ENCODE assay signal across 10 mouse cellular contexts in the genomic region with DNA sequence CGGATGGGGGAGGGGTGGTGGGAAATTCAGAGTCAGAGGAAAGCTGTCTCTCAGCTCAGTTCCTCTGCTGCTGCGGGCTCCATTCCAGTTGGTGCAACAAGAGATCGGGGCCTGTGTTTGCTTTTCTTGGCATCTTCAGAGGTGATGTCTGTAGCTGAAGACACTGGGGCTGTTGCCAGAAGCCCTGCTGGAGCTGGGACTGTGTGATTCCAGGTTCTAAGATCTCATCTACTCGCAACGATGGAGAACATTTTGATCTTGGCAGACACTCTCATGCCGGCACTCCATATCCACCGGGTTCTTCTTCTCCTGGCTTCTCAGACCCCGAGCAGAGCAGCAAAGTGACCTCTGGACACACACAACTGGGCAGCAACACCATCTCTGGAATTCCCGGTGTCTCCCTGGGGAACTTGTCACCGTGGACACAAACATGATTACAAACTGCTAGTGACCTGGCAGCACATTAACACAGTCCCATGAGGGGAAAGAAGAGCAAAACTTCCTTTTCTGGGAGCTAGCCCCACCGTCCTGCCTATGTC. TPM values are rescaled to one million over a fixed set of nuclear protein-coding genes. Genes with fewer than 3 reads are reported as not detected.
DNase-seq lines count a peak whose midpoint lies in the region; ATAC-seq lines count a peak whose summit lies in the region.
"Had no signal": no experiment of that assay in that cellular context is flagged by ENCODE, and none has a peak within 500 bp of the region (broad histone marks: within the 10 kb centered on the region; RNA-seq: fewer than 3 reads in every experiment).

No protein-coding gene starts in this region.

- no peak overlapping the region for H3K27ac ChIP-seq in forebrain, embryonic 13.5 days
- no peak overlapping the region for H3K27ac ChIP-seq in forebrain, embryonic 15.5 days (replicated peaks)
- H3K27ac ChIP-seq: embryonic facial prominence, embryonic 13.5 days; liver, embryonic 14.5 days had no signal

- no peaks in the 10 kb centered on the region for H3K27me3 ChIP-seq in forebrain, embryonic 13.5 days
- H3K27me3 ChIP-seq in forebrain, embryonic 15.5 days: no peaks in the 10 kb centered on the region
- H3K27me3 ChIP-seq: embryonic facial prominence, embryonic 13.5 days had no signal

- H3K4me1 ChIP-seq in forebrain, embryonic 13.5 days: no peaks in the 10 kb centered on the region
- no peaks in the 10 kb centered on the region for H3K4me1 ChIP-seq in forebrain, embryonic 15.5 days

- no peaks in the 10 kb centered on the region for H3K36me3 ChIP-seq in forebrain, embryonic 13.5 days (ENCODE audit: poor library complexity, severe bottlenecking)
- no peaks in the 10 kb centered on the region for H3K36me3 ChIP-seq in forebrain, embryonic 15.5 days
- H3K36me3 ChIP-seq: embryonic facial prominence, embryonic 13.5 days had no signal

- no peak overlapping the region for H3K9ac ChIP-seq in forebrain, embryonic 13.5 days
- no peak overlapping the region for H3K9ac ChIP-seq in forebrain, embryonic 15.5 days (replicated peaks)
- H3K9ac ChIP-seq: embryonic facial prominence, embryonic 13.5 days; liver, embryonic 14.5 days had no signal

- no peak overlapping the region for H3K4me3 ChIP-seq in forebrain, embryonic 13.5 days
- H3K4me3 ChIP-seq in forebrain, embryonic 15.5 days: no peak overlapping the region
- H3K4me3 ChIP-seq: embryonic facial prominence, embryonic 13.5 days had no signal

- WGBS in forebrain, embryonic 13.5 days: 81% methylated on average over 11 of the region's 11 CpGs
- 70% methylated on average over 11 of the region's 11 CpGs for WGBS in forebrain, embryonic 15.5 days

- ATAC-seq in forebrain, embryonic 13.5 days: 0 out of 2 replicates have a peak, but pooled peaks have one; percentile 33
- no peak for ATAC-seq in forebrain, embryonic 15.5 days (replicated peaks)

- H3K9me3 ChIP-seq in forebrain, embryonic 13.5 days (replicated peaks): no peaks in the 10 kb centered on the region
- H3K9me3 ChIP-seq in forebrain, embryonic 15.5 days: no peaks in the 10 kb centered on the region
- H3K9me3 ChIP-seq: embryonic facial prominence, embryonic 13.5 days had no signal

- H3K4me2 ChIP-seq in forebrain, embryonic 13.5 days: no peak overlapping the region
- H3K4me2 ChIP-seq in forebrain, embryonic 15.5 days (replicated peaks): no peak overlapping the region
- H3K4me2 ChIP-seq: embryonic facial prominence, embryonic 13.5 days had no signal

- peak; percentile 13 for DNase-seq in adrenal gland, postnatal 25 days
- peak; percentile 88 to 93 for DNase-seq in heart, adult 18-20 months
- DNase-seq in kidney, postnatal 10 days: peak; percentile 70
- peak; percentile 60 for DNase-seq in lung, postnatal 14 days
- DNase-seq in thymus, postnatal 0 days (ENCODE audit: low spot score): no peak
- no peak for DNase-seq in thymus, postnatal 14 days

RNA-seq across cellular contexts. Expression of a gene that starts 0.9 kb away (rescaled TPM):
- 3.7 and 5.0 TPM in 2 replicates for polyA plus RNA-seq in forebrain, embryonic 13.5 days (2015; fragmentation: Nextera tagmentation; extraction: Ambion mirVana)
- 2.2 and 2.4 TPM in 2 replicates for polyA plus RNA-seq in forebrain, embryonic 15.5 days (2015; fragmentation: Nextera tagmentation; extraction: Ambion mirVana)
- total RNA-seq in adrenal gland, postnatal 25 days (2021): 4.1 and 7.1 TPM in 2 replicates
- total RNA-seq in heart, adult 18-20 months (2021): 10 to 100 TPM; 11.2 to 11.8 TPM
- 1.1 and 1.2 TPM in 2 replicates for polyA plus RNA-seq in thymus, postnatal 0 days (2015; fragmentation: Nextera tagmentation; extraction: Ambion mirVana)

RNA-seq across cellular contexts. Expression of a gene that starts 52.8 kb away (rescaled TPM):
- polyA plus RNA-seq in forebrain, embryonic 13.5 days (2015; fragmentation: Nextera tagmentation; extraction: Ambion mirVana): 0.08 and 0.14 TPM in 2 replicates
- 0.11 and 0.22 TPM in 2 replicates for polyA plus RNA-seq in forebrain, embryonic 15.5 days (2015; fragmentation: Nextera tagmentation; extraction: Ambion mirVana)
- total RNA-seq in adrenal gland, postnatal 25 days (2021): not detected in 2 replicates
- total RNA-seq in heart, adult 18-20 months (2021): not detected
- not detected in 2 replicates for polyA plus RNA-seq in thymus, postnatal 0 days (2015; fragmentation: Nextera tagmentation; extraction: Ambion mirVana)
- polyA plus RNA-seq: liver, embryonic 14.5 days had no signal

RNA-seq across cellular contexts. Expression of a gene that starts 55.0 kb away (rescaled TPM):
- 34.1 and 38.4 TPM in 2 replicates for polyA plus RNA-seq in forebrain, embryonic 13.5 days (2015; fragmentation: Nextera tagmentation; extraction: Ambion mirVana)
- polyA plus RNA-seq in forebrain, embryonic 15.5 days (2015; fragmentation: Nextera tagmentation; extraction: Ambion mirVana): 39.6 TPM in 2 replicates
- 24.9 and 25.3 TPM in 2 replicates for total RNA-seq in adrenal gland, postnatal 25 days (2021)
- total RNA-seq in heart, adult 18-20 months (2021): 10 to 100 TPM; 12.6 to 17.3 TPM
- 28.3 TPM in 2 replicates for polyA plus RNA-seq in thymus, postnatal 0 days (2015; fragmentation: Nextera tagmentation; extraction: Ambion mirVana)

Comparison
In these comparisons a context has a peak if more than half of its experiments do, and no peak if none do; other contexts are left out.
1. DNase-seq: peak in adrenal gland, postnatal 25 days (single experiment), heart, adult 18-20 months (2 of 2), kidney, postnatal 10 days (single experiment) and lung, postnatal 14 days (single experiment); none in thymus, postnatal 0 days (single experiment) and thymus, postnatal 14 days (single experiment).